Mouse (Mus musculus): ENCODE measurements at regions not wholly inside any gene's neighbourhood (a gene's known extent, or its start where the extent isn't known, plus 50 kb on each side); places are given as distances from the start of the nearest gene placed in this dataset.

DNA sequence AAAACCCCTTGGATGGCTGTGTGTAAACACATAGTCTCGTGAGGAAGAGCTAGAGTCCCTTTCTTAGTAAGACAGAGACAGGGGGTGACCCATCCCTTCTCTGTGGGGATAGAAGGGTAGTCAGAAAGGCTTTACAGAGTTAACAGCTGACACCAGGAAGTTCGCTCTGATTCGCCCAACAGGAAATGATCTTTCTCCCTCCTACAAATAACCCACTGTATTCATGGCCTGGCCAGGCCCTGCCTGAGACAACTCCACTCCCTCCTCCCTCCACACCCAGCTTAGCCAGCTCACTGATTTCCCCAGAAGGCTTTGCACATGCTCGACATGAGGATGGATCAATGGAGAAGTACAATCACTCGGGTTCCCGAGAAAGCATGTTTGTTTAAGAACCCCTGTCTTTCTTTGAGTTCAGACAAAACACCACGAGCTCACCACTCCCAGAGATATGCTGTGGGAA is 113.4 kb downstream of the Gm826 start:
- no peak for TF ChIP-seq POLR2A (IDR thresholded peaks at IDR 0.05; ENCODE audit: borderline replicate concordance, extremely low read depth, low read depth, low read length)
- TF ChIP-seq CTCF (IDR thresholded peaks at IDR 0.05; ENCODE audit: insufficient read depth, low read length) = no peak

All from lung, adult 2 months (tissue).